Mouse (Mus musculus): ENCODE measurements around the gene Abhd17b.
"Not testable (repeated sequence)": the region's sequence is repeated elsewhere in the genome, so short reads cannot be mapped to it uniquely, and the experiment has no call there.

The Abhd17b gene

DNA sequence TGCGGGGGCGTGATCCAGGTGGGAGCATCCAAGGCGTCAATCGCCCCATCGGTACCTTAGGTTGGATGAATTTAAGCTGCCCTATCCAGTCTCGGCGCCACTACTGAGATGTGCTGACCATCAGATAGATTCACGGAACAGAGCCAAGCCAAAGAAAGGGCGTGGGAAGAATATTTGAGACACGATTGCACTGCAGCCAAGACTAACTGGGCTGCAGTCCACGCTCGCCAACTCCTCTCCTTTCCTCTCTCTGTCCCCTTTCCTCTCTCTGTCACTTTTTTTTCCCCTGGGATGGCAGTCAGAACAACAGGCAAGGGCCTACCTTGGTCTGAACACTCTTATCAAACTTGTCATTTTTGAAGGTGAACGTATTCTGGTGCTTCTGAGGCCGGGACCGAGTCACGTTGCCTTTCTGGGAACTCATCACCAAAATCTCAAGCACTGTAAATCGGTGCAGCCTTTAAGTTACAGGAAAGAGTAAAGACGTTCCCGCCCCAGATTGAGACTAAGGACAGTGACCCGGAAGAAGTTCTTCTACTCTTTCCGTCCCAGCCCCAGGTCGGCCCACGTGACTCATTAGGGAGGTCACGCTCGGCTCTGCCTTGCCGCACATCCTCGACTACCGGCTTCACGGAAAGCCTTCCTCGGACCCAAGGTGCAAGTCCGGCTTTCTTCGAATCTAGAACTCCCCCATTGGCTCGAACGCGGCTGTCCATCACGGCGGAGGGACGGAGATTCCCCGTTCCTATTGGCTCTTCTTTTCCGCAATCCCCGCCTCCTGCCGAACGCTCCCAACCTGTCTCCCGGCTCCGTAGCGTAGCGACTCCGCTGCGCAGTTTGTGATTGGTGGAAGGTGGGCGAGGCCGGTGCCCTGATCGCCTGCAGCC is 457 bp upstream of the Abhd17b start, which contains the start of gene 1110059E24Rik:
Gene 1110059E24Rik, minus strand, starts transcription at position 692 of the 887 bp plus-strand sequence.
- peak; percentile 90 to 94 for DNase-seq (ENCODE audit: low spot score in 2 of 2)

DNA sequence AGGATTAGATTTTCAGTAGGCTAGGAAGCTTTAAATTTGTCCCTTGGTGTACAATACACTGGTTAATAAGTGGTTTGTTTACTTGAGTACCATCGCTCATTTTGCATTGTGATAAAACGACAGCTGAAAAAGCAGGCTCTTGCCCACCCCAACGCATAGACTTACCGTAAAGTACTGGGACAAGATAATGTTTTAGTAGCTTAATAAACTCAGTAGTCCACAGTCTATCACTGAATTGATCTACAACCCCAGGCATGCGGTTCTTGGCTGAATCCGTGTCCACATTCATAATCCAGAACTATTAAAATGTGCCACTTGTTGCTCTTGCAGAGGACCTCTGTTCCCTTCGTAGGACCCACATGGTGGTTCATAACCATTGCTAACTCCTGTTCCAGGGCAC is 1.8 kb downstream of the Abhd17b start:
- DNase-seq (ENCODE audit: low spot score in 2 of 2): no peak

DNA sequence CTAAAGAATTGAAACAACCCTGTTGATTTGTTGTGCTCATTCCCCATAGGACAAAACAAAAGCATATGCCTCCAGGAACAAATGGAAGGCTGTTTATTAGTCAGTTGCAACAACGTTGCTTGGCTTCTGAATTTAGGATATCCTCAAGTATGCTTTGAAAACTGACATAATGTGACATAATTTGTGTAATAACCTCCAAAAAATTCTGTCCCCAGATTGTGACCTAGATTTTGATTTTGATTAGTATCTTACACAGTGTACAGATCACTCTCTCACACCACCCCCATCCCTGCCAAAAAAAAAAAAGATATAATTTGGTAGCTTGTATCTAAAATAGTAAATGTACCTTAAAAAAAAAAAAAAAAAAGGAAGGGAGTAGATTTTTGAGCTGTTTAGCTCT is 7.7 kb downstream of the Abhd17b start:
- DNase-seq (ENCODE audit: low spot score in 2 of 2): no peak

DNA sequence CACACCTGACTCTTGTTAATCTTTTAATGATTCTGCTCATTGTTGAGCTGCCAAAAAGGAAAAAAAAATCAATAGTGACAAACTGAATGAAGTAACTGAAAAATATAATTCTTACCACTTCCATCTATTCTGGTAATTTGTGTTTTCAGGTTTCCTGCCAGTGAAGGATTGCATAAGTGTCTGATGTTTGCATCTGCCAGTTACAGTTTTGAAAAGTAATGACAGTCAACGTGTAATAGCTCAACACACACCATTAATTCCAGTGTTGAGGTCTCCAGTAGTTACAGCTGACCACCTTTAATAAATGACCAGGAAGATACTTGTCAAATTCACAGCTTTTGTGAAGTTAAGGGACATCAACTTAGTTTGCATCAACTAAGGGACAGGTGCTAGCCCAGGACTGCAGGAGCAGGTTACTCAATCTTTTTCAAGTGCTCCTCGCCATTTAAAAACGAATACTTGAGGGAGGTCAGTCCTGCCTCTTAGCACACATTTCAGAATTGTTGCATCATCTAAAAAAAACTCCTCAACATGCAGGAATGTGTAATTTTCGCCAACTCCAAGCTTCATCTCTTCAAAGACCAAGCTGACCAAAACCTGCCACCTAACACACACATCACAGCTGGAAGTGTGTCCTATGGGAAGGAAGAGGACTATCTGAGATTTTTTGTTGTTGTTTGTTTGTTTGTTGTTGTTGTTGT is 10.9 kb downstream of the Abhd17b start:
- DNase-seq (ENCODE audit: low spot score in 2 of 2): no peak

DNA sequence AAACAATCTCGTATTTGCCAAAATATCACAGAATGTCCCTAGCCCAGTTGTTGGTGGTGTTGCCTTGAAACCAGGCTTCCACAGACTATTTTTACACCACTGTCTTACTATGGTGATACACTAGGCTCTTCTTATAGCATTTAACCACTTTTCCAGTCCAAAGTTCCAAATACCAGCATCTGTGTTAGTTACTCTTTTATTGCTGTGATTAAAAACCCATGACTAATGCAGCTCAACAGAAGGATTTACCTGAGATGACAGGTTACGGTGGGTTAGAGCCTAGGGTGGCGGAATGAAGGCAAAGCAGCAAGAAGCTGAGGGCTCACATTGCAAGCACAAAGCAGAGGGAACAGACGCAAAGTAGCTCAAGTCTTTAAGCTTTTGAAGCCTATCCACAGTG is 16.7 kb downstream of the Abhd17b start:
- no peak for DNase-seq (ENCODE audit: low spot score in 2 of 2)

DNA sequence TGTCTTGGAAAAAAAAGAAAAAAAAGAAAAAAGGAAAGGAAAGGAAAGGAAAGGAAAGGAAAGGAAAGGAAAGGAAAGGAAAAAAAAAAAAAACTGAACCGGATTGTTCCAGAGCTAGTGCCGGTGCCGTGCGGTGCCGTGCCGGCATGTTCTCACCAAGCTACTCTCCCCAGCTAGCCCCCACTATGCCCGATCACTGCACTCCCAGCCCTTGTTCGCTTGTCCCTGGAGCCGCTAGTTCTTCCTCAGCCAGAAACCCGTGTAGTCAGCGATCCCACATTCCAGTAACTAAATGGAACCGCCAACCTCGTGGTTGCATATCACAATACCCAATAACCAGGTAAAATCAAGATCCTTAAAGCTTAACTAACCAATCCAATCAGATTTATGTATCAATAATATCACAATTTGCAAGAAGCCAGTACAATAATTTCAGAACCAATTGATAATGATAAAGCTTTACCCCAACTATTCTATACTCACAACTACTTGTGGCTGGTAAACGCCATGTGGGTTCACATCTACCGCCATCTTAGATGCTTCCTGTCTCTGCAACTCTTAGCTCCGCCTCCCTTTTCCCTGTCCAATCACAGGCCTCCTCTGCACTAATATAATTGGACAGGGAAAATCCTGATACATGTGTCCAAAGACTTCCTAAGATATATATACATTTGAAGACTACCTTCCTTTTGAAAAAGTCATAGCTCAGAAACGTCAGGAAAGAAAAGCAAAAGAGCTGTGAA is 21.5 kb downstream of the Abhd17b start:
- DNase-seq (ENCODE audit: low spot score in 2 of 2): no peak

DNA sequence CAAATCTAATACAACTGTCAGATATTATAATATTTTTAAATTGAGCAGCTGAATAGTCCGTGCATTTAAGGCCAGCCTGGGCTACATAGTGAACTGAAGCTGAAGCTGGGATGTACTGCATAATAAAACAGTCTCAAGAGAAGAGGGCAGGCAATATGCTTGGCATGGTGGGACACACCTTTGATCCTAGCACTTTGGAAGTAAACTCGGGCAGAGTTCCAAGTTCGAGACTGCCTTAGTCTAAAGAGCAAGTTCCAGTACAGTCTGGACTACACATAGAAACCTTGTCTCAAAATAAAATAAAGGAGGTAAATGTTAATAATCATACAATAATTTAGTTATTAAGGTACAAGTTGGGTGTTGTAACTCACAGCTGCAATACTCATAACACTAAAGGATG is 27.1 kb downstream of the Abhd17b start:
- DNase-seq (ENCODE audit: low spot score in 2 of 2): no peak

DNA sequence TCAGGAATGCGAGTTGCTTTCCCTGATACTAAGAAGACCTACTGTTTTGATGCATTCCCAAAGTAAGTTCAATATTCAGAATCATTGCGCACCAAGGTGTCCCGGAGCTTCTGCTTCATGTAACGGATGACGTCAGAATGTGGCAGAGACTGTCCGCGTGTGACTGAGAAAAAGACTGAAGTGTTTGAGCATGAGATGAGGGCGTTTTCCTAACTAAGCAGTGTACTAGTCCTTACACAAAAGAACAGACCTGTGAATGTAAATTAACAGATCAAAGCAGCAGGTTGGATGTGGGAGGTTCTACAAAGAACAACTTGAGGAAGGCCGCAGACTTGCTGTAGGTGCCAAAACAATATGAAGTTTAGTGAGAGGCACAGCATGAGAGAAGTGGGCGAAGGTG is 28.0 kb downstream of the Abhd17b start:
- no peak for DNase-seq (ENCODE audit: low spot score in 2 of 2)

DNA sequence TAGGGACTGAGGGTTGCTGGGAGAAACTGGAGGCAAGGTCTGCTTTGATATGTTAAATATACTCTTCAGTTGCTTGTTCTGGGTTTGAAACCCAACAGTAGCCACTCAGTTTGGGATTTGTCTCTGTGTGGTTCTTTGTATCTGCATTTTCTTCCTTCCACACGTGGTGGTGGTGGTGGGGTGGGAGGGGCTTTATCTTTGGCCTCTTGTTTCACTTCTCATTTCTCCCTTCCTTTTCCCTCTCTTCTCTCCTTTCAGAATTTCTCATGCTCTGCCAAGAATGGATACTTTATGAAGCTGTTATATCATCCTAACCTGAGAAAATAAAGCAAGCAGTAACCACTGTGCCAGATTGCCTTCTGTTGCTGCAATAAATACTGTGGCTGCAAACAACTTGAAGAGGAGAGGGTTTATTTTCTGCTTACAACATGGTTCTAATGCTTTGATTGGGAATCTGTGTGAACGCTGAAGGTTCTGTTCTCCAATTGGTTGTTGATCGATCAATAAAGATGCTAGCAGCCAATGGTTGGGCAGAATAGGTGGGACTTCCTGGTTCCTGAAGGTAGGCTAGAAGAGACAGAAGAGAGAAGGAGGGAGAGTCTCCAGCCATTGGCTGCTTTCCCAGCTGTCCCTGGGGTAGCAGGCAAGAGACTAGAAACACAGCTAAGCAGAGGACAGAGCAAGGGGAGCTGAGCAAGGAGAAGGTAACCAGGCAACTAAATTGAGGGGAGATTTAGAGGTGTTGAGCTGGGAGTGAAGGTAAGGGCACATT is 60.5 kb downstream of the Abhd17b start:
- peak in 1 of 2 experiments; percentile 20 for DNase-seq (ENCODE audit: low spot score in 2 of 2)

DNA sequence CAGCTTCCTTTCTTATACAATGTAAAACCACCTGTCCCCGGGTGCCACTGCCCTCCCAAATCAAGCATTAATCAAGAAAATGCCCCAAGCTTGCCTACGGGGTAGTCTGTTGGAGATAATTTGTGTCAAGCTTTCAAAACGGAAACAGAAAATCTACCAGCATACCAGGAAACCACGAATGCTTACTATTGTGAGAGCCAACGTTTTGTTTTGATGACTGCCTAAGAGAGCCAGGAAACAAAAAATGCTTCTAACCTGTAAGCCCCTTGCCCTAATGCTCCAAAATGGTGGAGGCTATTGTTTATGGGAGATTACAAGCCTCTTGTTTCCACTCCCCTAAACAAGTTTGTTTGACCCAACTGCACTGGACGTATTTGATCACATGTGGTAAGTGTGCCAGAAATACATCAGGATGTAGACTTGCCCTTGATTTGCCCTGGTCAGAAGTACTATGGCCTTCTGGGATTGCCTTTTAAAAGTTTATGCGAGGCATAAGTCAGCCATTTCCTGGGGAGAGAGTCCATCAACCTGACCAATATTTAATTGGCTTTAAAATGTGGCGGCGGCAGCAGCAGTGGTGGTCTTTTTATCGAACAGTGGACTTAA is 61.4 kb downstream of the Abhd17b start:
- DNase-seq (ENCODE audit: low spot score in 2 of 2): no peak

DNA sequence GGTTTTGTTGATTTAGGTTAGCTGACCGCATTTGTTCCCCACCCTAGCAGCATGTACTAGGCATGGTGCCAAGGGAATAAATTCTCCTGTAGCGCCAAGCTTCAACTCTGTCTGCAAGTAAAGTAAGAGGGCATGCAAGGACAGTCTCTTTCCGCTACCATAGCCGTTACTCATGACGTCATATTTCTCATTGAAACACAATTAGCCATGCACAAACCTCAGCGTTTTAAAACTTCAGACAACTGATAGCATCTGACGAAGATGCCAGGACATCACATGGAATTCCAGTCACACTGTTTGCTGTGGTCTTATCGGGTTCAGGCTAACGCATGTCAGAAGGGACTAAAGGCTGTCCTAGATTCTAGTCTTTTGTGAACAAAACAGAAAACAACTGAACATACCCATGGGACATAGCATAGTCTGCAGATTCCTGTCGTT is 62.0 kb downstream of the Abhd17b start:
- DNase-seq (ENCODE audit: low spot score in 2 of 2): no peak

DNA sequence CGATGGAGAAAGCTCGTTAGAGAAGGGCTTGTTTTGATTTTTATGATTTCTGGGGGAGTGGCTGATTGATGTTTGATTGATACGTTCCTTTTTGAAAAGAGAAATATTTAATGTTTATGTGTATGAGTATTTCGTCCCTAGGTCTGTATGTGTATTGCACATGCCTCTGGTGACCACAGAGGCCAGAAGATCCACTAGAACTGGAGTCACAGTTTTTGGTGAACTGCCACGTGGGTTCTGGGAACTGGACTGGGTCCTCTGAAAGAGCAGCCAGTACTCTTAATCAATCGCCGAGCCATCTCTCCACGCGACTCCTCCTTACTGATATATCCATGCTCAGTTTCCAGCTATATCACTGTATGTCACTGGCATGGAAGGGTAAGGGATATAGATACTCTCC is 62.5 kb downstream of the Abhd17b start:
- no peak for DNase-seq (ENCODE audit: low spot score in 2 of 2)

DNA sequence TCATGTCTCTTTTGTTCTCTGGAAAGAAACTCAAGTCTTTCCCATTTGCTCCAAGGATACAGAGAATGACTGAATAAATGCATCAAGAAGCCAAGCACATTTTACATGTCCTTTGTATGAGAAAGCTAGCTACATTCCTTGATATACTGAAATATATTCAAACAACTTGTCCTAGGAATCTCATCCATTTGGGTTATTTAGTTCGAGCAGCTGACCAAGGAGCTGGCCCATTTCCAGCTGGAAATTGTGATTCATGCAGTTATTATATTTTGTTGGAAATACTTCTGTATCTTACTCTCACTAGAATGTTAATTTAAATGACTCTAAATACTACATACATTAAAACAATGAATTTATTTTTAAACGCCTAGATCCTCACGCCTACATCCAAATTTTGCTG is 63.5 kb downstream of the Abhd17b start:
- DNase-seq (ENCODE audit: low spot score in 2 of 2): no peak

DNA sequence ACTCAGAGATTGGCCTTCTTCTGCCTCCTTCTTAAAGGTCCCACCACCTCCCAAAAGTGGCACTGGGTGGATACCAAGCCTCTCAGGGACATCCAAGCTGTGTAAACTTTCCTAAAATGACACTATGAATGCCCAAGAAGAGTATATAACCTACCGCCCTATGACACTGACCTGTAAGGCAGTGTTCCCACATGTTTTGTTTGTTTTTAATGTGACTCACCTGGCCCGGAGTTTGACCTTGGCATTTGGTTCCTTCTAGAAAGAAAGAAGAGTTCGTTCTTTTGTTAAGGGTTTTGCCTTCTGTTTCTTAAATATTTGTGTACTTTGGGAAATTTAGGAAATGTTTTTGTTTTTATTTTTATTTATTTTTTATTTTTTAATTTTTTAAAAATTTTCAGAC is 66.2 kb downstream of the Abhd17b start:
- DNase-seq (ENCODE audit: low spot score in 2 of 2): no peak

DNA sequence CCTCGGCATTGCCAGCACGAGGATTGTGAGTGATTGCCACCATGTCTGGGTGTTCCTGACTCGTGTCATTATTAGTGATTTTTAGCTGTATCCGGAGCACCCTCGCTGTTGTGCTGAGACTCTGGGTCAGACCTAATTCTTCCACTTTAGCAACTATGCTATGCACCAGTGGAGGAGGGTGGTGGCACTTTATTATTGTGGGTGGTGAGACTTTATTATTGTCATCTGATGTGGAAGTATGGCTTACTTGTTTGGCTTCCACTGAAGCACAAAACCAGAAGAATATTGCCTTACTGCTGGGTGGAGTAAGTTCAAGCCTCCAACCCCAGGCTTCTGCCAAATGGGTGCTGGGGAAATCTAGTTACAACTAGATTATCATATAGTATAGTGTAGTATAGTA is 68.0 kb downstream of the Abhd17b start:
- no peak for DNase-seq (ENCODE audit: low spot score in 2 of 2)

DNA sequence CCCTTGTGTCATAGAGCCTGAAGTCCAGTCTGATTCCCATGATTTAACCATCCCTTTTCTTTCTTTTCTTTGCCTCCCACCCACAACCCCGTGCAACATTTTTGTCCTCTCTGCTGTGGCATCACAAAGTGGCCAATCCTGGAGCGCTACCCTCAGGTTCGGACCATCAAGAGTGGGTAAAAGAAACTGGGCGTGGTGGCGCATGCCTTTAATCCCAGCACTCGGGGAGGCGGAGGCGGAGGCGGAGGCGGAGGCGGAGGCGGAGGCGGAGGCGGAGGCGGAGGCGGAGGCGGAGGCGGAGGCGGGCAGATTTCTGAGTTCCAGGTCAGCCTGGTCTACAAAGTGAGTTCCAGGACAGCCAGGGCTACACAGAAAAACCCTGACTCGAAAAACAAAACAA is 70.3 kb downstream of the Abhd17b start:
- DNase-seq (ENCODE audit: low spot score in 2 of 2): not testable (repeated sequence)

DNA sequence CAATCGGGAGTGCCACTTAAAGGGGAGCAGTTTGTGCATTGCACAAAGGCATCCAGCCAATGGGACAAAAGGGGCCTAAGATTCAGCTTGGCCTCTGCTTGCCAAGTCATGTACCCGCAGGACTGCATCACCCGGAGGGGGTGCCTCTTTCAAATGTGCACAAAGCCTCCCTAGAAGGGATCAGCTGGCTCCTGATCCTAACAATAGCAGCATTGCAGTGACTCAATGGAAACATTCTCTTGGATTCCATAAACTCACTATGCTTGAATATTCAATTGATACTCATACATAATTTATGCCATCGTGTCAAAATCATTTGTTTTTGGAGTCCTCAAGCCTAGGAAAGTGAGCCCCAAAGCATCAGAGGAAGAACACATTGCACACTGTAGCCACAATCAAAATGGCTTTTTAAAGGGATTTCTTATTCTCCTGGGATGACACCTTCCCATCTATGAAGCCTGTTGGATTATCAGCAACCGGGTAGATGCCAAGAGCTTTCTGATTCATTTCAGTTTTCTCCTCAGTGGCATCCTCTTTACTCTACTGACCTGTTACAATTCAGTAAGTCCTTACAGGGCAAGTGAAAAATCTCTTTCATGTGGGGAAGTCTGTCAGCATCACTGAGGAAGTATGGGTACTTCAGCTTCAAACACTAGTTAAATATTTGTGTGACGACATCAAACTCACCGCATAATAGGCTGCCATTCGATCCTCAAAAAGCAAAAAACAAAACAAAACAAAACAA is 71.1 kb downstream of the Abhd17b start:
- DNase-seq (ENCODE audit: low spot score in 2 of 2): peak; percentile 33 to 51

DNA sequence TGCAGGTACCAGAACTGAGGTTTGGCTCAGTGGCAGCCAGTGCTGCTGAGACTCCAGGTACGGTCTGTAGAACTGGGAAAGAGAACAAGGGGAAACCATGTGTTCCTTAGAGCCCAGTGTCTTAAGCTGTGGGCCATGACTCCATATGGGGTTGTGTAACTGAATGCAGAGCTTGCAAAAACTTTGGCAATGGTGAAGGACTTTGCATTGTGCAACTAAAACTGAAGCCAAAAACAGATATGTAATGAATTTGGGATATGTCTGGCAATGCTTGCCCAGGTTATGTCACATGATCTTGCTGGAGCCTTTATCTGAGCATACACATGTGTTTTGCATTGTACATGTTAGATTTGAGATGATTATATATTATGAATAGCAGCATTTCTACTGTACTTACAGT is 72.2 kb downstream of the Abhd17b start:
- DNase-seq (ENCODE audit: low spot score in 2 of 2): no peak

DNA sequence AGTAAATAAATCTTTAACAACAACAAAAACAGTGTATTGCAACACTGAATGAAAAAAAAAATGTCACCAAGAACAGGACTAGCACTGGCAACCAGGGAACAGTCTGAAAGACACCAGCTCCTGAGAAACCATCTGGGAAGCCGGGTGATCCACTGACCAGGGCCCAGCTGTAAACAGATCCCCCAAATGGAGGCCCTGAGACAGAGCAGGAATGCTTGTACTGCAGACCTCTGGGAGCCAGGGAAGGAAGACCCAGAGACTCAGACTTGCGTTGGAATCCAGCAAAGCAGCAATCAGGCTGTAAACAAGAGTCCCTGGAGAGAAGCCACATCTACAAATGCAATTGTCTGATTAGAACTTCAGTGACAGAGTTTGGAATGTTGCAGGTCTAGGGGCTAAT is 74.1 kb downstream of the Abhd17b start:
- no peak for DNase-seq (ENCODE audit: low spot score in 2 of 2)

DNA sequence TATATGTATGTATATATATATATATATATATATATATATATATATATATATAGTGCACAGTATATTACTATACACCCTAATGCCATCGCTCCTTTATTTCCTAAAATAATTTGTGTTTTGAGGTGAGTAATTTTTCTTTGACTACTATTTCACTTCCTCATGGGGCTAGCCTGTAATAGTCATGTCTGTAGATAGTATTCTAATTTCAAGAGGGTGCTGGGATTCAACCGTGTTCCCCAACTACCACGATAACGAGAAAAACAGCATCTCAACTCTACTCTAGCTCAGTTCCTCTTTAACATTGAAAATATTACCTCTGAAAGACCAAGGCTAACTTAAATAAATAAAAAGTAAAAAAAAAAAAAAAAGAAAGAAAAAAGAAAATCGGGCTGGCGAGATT is 75.4 kb downstream of the Abhd17b start:
- DNase-seq (ENCODE audit: low spot score in 2 of 2): no peak
